8 mouse cellular contexts compared by ENCODE assay signal in the genomic region with DNA sequence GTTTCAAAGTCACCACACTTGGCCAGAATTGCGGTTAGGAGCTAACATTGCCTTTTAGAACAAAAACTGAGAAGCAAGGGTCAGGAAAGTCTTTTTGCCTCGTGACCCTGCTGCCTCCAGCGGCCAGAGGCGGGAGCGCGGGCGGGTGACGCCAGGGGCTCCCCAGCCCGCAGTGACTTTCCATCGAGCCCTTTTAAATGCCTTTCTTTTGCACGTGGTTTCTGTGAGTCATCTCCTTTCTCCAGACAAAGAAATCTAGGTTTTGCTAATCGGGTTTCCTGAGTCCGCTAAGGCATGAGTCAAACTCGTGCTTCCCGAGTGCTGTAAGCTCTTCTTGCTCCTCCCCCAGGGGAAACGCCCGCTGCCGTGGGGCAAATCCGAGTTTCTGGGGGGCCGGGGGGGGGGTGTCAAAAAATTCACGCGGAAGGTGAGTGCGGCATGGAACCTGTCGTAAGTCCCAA. TPM values are rescaled to one million over a fixed set of nuclear protein-coding genes. Genes with fewer than 3 reads are reported as not detected.
DNase-seq lines count a peak whose midpoint lies in the region; ATAC-seq and TF ChIP-seq lines count a peak whose summit lies in the region.

No protein-coding gene starts in this region.

- H3K36me3 ChIP-seq in hindbrain, embryonic 12.5 days: 0 out of 2 replicates have a peak, but pooled peaks cover 3% of the 10 kb centered on the region
- no peaks in the 10 kb centered on the region for H3K36me3 ChIP-seq in macrophage (ENCODE audit: inconsistent target)

- no peaks in the 10 kb centered on the region for H3K79me2 ChIP-seq in macrophage (ENCODE audit: inconsistent target)

- H3K4me2 ChIP-seq in hindbrain, embryonic 12.5 days (replicated peaks): peak overlapping the region; percentile 83

- H3K27me3 ChIP-seq in hindbrain, embryonic 12.5 days: no peaks in the 10 kb centered on the region

- H3K9ac ChIP-seq in hindbrain, embryonic 12.5 days: peak overlapping the region; percentile 63

- peak overlapping the region; percentile 48 for H3K4me3 ChIP-seq in hindbrain, embryonic 12.5 days
- H3K4me3 ChIP-seq in left cerebral cortex, adult 2 months: peak overlapping the region; percentile 46
- peak overlapping the region; percentile 51 for H3K4me3 ChIP-seq in macrophage (ENCODE audit: inconsistent target)

- DNase-seq in Muller cell, postnatal 12 days (ENCODE audit: inconsistent ontology term): peak; percentile 96
- DNase-seq in cerebellum, adult 9-11 months: peak; percentile 58
- DNase-seq in frontal cortex, adult 2 months (ENCODE audit: extremely low spot score in 1 of 2, low spot score in 1 of 2): peak; percentile 56 to 77
- DNase-seq in left cerebral cortex, adult 2 months (ENCODE audit: extremely low spot score in 1 of 2, low spot score in 2 of 2): peak; percentile 56 to 65
- peak; percentile 54 for DNase-seq in retina, postnatal 7 days (ENCODE audit: low read depth, low spot score)
- peak; percentile 78 to 79 for DNase-seq in urinary bladder, adult 18-20 months (ENCODE audit: low spot score in 2 of 2)

- intact Hi-C loops in left cerebral cortex, adult 2 months (cut with DNase I): loop anchor here (1.0 kb wide), 1 partner anchor 46 kb away; no protein-coding TSS in a partner anchor

- 1% methylated on average over 24 of the region's 24 CpGs for WGBS in hindbrain, embryonic 12.5 days
- 2% methylated on average over 19 of the region's 24 CpGs for WGBS in macrophage (ENCODE audit: missing documents)

- H3K27ac ChIP-seq in hindbrain, embryonic 12.5 days: peak overlapping the region; percentile 72
- H3K27ac ChIP-seq in left cerebral cortex, adult 2 months: peak overlapping the region; percentile 48
- H3K27ac ChIP-seq in macrophage: peak overlapping the region; percentile 94

- peak; percentile 76 for ATAC-seq in hindbrain, embryonic 12.5 days (ENCODE audit: low FRiP score)

- no peaks in the 10 kb centered on the region for H3K9me3 ChIP-seq in hindbrain, embryonic 12.5 days (replicated peaks)

- peak; percentile 69 for TF ChIP-seq CTCF in left cerebral cortex, adult 2 months (IDR thresholded peaks at IDR 0.05)

- peaks cover 5% of the 10 kb centered on the region; the same call in 1 of the 2 replicates for H3K4me1 ChIP-seq in hindbrain, embryonic 12.5 days

RNA-seq across cellular contexts. Expression of a gene that starts 38.4 kb away (rescaled TPM):
- polyA plus RNA-seq in frontal cortex, adult 2 months (2012; rRNA removed): 3,478 and 3,677 TPM in 2 replicates
- polyA plus RNA-seq in hindbrain, embryonic 12.5 days (2016; fragmentation: Nextera tagmentation; extraction: Ambion mirVana): 3,262 and 3,359 TPM in 2 replicates
- total RNA-seq in left cerebral cortex, adult 2 months (2021): 1,000 to 10,000 TPM; 2,077 to 2,174 TPM
- total RNA-seq in macrophage (2018; cell fraction: chromatin; rRNA removed): 1,000 to 10,000 TPM in 11 of 26 experiments, 100 to 1,000 TPM in 15; 559 to 2,446 (median 950) TPM
- total RNA-seq in macrophage (2018; cell fraction: cytosol; rRNA removed): 1,000 to 10,000 TPM; 2,865 to 8,643 (median 4,877) TPM
- total RNA-seq in macrophage (2018; cell fraction: nucleus; rRNA removed): 1,000 to 10,000 TPM; 1,048 to 3,060 (median 1,722) TPM
- polyA plus RNA-seq in macrophage (2018): 6,779 to 7,082 TPM (median 6,969 TPM) in 3 replicates

Comparison
In these comparisons a context has a peak if more than half of its experiments do, and no peak if none do; other contexts are left out.
1. Peak in every context shown above with its lines: DNase-seq, ATAC-seq, H3K4me3 ChIP-seq and H3K27ac ChIP-seq.